Mouse (Mus musculus) lung, adult 2 months (tissue): ENCODE results near the gene Dhx8.

ENCODE experiments used
- CTCF ChIP-seq: fragments of 200-500 bp; IDR thresholded peaks from 2 replicates; pipeline ENCODE4 v1.5.1; 2011; ENCODE audit warnings: mild to moderate bottlenecking, low read length, control low read depth; ENCODE audit not compliant: insufficient read depth
- POLR2A ChIP-seq: fragments of 200-500 bp; IDR thresholded peaks from 2 replicates; pipeline ENCODE4 v1.6.1; 2011; ENCODE audit warnings: low read depth, mild to moderate bottlenecking, control low read depth, low read length, borderline replicate concordance; ENCODE audit errors: extremely low read depth

DNA sequence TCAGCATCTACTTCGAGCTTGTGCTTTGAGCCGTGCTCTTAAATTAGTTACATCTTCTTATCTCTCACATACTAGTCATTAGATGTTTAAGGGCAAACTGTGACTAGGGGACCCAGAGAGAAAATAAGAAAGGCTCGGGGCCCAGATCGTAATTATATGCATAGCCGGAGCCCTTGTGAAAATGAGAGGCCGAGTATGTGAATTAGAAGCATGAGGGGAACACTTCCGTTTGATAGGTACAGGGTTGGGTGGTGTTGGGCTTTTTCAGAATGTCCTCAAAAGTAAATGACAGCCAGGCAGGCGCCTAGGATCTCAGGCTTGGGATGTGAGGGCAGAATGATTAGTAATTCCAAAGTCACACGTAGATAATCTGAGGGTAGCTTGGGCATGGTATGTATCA, 877 bp downstream of the Dhx8 start:
- TF ChIP-seq CTCF (no peak), POLR2A (no peak)
